Mouse (Mus musculus): Measurements from ENCODE around the gene Eif4e.

DNA sequence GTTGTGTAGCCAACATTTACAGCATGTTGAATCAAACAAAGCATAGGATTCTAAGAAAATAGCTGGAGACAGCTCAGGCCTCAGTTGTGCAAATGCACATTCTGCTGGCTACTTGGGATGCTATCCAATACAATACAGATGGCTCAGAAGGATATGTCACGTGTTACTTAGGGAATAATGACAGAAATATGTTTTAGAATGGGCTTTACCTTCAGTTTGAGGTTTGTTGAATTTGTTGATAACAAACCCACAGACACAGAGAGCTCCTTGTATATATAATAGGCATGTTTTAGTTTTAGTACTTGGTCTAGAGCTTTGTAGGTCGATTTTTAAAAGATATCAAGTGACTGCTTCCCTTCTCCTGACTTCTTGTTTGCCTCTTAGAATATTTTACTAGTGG, 6.8 kb downstream of the Eif4e start:
- TF ChIP-seq CTCF (IDR thresholded peaks at IDR 0.05; ENCODE audit: borderline replicate concordance, insufficient read depth, low read length) (no peak), POLR2A (IDR thresholded peaks at IDR 0.05; ENCODE audit: low read depth, low read length) (no peak)
